Mouse (Mus musculus) midbrain, embryonic 13.5 days (tissue): Measurements from ENCODE around the gene Foxred2. TPM values are rescaled to one million over a fixed set of nuclear protein-coding genes. Genes with fewer than 3 reads are reported as not detected.

ENCODE experiments used
- polyA plus RNA-seq: library from polyadenylated mRNA; unstranded; fragments of >200 nt; fragmentation: Nextera tagmentation; extraction: Ambion mirVana; gene quantifications from 2 replicates; pipeline ENCODE4 v1.2.1, GENCODE M21; 2015

The Foxred2 gene
- polyA plus RNA-seq, 1 experiment from 2014 or later, result 8.1 TPM

Other genes with a start within 250 kb of the Foxred2 start
- gene Apol9b, start 227.7 kb downstream of the Foxred2 start, polyA plus RNA-seq, result not detected in 2 replicates
- 0.23 TPM in 1 of 2 replicates, not detected in the other for gene Apol8, start 199.7 kb downstream of the Foxred2 start, polyA plus RNA-seq
- gene Myh9, start 114.5 kb downstream of the Foxred2 start, polyA plus RNA-seq, result 11.8 and 14.1 TPM in 2 replicates
- 227 and 234 TPM in 2 replicates for gene Txn2, start 27.7 kb downstream of the Foxred2 start, polyA plus RNA-seq
- gene Eif3d, start 14.1 kb upstream of the Foxred2 start, polyA plus RNA-seq, result 204 and 210 TPM in 2 replicates
- gene Cacng2, start 163.3 kb upstream of the Foxred2 start, polyA plus RNA-seq, result 8.0 and 9.0 TPM in 2 replicates
- 115 and 121 TPM in 2 replicates for gene Ift27, start 217.4 kb upstream of the Foxred2 start, polyA plus RNA-seq
- gene Pvalb, start 249.7 kb upstream of the Foxred2 start, polyA plus RNA-seq, result 1.4 and 3.1 TPM in 2 replicates